Mouse (Mus musculus) forebrain, embryonic 11.5 days (tissue): ENCODE results near the gene Gm20388. TPM values are rescaled to one million over a fixed set of nuclear protein-coding genes. Genes with fewer than 3 reads are reported as not detected.

Experiments
- ATAC-seq: fragments of 200-750 bp; cut with Nextera tagmentation; replicated peaks from 2 replicates; pipeline ENCODE4 v1.8.0; 2017; ENCODE audit warnings: moderate TSS enrichment; ENCODE audit not compliant: low FRiP score
- DNase-seq: peaks from one replicate; pipeline ENCODE4 v3.0.0-alpha.2; 2017; ENCODE audit warnings: low spot score
- H3K27ac ChIP-seq: fragments of 300-500 bp; sonication (generic); 2 replicates; pipeline ENCODE4 v1.5.1; 2014; ENCODE audit warnings: low read depth, low read length
- H3K27me3 ChIP-seq: fragments of 300-500 bp; sonication (generic); 2 replicates; pipeline ENCODE4 v1.6.1; 2014; ENCODE audit warnings: mild to moderate bottlenecking, low read length, mixed read lengths; ENCODE audit not compliant: control insufficient read depth, insufficient read depth
- H3K36me3 ChIP-seq: fragments of 300-500 bp; sonication (generic); 2 replicates; pipeline ENCODE4 v1.6.1; 2014; ENCODE audit warnings: mild to moderate bottlenecking, low read length, moderate library complexity, mixed read lengths; ENCODE audit not compliant: control insufficient read depth, insufficient read depth
- H3K4me1 ChIP-seq: fragments of 300-500 bp; sonication (generic); replicated peaks from 2 replicates; pipeline ENCODE4 v1.6.1; 2014; ENCODE audit warnings: low read length, mixed read lengths; ENCODE audit not compliant: control insufficient read depth, insufficient read depth
- H3K4me2 ChIP-seq: fragments of 300-500 bp; sonication (generic); 2 replicates; pipeline ENCODE4 v1.6.1; 2014; ENCODE audit warnings: low read depth, mild to moderate bottlenecking, low read length, moderate library complexity, mixed read lengths; ENCODE audit not compliant: severe bottlenecking
- H3K4me3 ChIP-seq: fragments of 300-500 bp; sonication (generic); 2 replicates; pipeline ENCODE4 v1.5.1; 2014; ENCODE audit warnings: low read depth, low read length
- H3K9ac ChIP-seq: fragments of 300-500 bp; sonication (generic); 2 replicates; pipeline ENCODE4 v1.6.1; 2014; ENCODE audit warnings: low read length
- H3K9me3 ChIP-seq: fragments of 300-500 bp; sonication (generic); 2 replicates; pipeline ENCODE4 v1.6.1; 2016; ENCODE audit warnings: low read length, mixed read lengths; ENCODE audit not compliant: control insufficient read depth
- WGBS: fragments of 180-500 bp; shearing (Covaris S2); extraction: QIAGEN DNeasy Blood & Tissue Kit; methylation state at CpG from one replicate; pipeline ENCODE4 v1.1.7; 2014; 5-methylcytosine and 5-hydroxymethylcytosine counted together
- polyA plus RNA-seq: library from polyadenylated mRNA; unstranded; fragments of >200 nt; fragmentation: Nextera tagmentation; extraction: Ambion mirVana; gene quantifications from 2 replicates; pipeline ENCODE4 v1.2.1, GENCODE M21; 2014

Gm20388 gene
- polyA plus RNA-seq, 1 experiment from 2014 or later: not detected

DNA sequence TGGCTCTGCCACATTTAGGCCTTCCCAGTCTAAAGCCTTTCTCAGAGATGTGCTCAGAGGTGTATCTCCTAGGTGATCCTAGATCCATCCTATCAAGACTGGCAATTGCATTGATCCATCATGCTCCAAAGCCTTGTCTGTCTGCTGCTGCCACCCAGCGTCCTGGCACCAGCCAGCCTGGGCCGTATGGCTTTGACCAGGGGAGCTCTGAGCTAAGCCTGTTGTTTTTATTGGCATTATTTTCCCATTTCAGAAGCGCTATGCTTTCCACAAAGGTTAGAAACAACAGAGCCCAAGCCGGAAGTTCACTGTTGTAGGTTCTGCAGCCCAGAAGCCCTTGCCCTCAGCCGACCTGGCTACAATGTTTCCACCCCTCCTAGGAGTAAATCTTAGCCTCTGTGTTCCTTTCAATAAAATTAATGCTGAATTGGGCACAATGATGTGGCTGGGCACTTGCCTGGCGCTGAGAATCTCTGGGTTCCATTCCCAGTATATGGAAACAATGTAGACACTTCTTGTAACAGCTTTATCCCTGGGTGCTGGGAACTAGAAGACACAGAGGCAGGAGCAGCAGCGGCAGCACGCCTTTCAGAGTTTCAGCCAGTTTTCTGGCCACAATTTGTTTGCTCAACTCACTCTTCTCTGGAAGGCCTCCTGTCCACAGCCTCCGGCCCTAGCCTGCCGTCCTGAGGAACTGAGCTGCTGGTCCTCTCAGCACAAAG is 2307.0 kb downstream of the Gm20388 start:
- Histone ChIP-seq H3K9ac (no peak overlapping the region), H3K4me1 (no peaks in the 10 kb centered on the region), H3K9me3 (no peaks in the 10 kb centered on the region), H3K36me3 (no peaks in the 10 kb centered on the region), H3K4me3 (no peak overlapping the region), H3K27ac (no peak overlapping the region), H3K4me2 (no peak overlapping the region), H3K27me3 (no peaks in the 10 kb centered on the region)
- 88% methylated on average over 10 of the region's 10 CpGs for WGBS
- DNase-seq: no peak
- no peak for ATAC-seq

DNA sequence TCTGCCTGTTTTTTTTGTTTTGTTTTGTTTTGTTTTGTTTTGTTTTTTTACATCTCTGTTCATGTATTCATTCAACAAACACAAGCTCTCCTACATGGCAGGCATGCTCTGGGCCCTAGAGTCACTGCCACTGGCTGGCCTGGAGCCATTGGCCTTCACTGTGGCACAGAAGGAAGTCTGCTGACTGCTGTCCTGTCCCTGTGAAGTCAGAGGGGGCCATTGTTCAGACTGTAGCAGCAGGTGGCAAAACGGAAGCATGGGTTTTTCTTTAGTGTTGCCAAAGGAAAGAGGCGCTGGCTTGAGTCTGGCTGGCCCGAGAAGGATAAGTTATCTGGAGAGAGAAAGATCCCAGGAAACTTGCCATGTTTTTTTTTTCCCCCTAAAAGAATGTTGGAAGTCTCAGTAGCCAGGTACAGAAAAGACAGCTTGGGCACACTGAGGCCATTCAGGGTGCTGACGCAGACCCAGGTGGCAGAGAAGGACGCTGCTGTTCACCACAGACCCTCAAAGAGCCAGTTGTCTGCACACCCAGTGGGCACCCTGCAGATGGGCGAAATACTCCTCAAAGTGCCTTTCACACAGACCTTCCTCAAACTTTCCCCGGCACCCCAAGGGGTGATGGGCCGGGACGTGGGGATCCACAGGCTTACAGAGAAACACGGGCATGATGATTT is 2313.5 kb downstream of the Gm20388 start:
- Histone ChIP-seq H3K9me3 (no peaks in the 10 kb centered on the region), H3K4me2 (no peak overlapping the region), H3K9ac (no peak overlapping the region), H3K27me3 (peaks cover 7% of the 10 kb centered on the region), H3K27ac (no peak overlapping the region), H3K36me3 (no peaks in the 10 kb centered on the region), H3K4me1 (no peaks in the 10 kb centered on the region), H3K4me3 (no peak overlapping the region)
- DNase-seq (no peak), ATAC-seq (no peak)
- 66% methylated on average over 10 of the region's 10 CpGs for WGBS

DNA sequence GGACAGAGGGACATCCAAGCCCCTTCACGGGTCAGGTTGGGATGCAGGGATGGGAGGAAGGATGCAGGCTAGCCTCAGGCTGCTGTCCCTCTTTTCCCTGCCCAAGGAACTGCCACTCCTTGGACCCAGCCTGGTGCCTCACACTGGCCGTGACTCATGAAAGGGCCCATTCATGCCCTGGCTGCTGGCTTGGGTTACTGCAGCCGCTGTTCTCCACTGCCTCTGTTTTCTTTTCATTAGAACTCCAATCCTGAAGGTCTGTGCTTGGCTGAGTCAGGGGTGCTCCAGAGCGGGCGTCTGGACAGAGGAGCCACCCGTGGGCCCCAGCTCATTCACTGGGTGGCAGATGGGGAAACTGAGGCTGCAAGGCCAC is 2314.0 kb downstream of the Gm20388 start:
- no peak for DNase-seq
- ATAC-seq: no peak
- no peak overlapping the region for H3K27ac ChIP-seq

DNA sequence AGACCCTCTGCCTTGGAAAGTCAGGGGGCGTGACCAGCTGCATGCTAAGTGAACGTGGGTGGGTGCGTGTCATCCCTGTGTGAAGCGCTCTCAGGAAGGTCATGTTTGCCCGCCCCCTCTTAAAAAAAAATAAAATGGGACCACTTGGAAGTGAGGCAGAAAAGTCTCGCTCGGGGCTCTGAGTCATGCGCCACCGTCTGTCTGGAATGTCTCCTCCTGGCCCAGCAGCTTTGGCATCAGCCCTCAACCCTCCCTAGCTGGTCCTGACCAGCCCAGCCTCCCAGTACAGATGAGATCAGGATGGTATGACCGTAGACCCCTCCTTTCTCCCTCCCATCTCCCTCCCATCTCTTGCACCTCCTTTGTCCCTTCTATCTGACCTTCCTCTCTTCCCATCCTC is 2314.8 kb downstream of the Gm20388 start:
- 68% methylated on average over 10 of the region's 10 CpGs for WGBS
- DNase-seq (no peak), ATAC-seq (no peak)
- no peak overlapping the region for H3K9ac ChIP-seq
- no peaks in the 10 kb centered on the region for H3K36me3 ChIP-seq
- no peak overlapping the region for H3K27ac ChIP-seq
- H3K9me3 ChIP-seq: no peaks in the 10 kb centered on the region
- H3K4me1 ChIP-seq: 0 out of 2 replicates have a peak, but pooled peaks cover 2% of the 10 kb centered on the region
- peaks cover 19% of the 10 kb centered on the region for H3K27me3 ChIP-seq
- no peak overlapping the region for H3K4me3 ChIP-seq
- H3K4me2 ChIP-seq: no peak overlapping the region

More for the DNA sequence above, 2314.0 kb downstream of the Gm20388 start:
- Histone ChIP-seq H3K36me3 (no peaks in the 10 kb centered on the region), H3K9me3 (no peaks in the 10 kb centered on the region), H3K4me3 (no peak overlapping the region), H3K4me2 (no peak overlapping the region), H3K9ac (no peak overlapping the region), H3K4me1 (0 out of 2 replicates have a peak, but pooled peaks cover under 1% of the 10 kb centered on the region), H3K27me3 (peaks cover 12% of the 10 kb centered on the region)
- WGBS: 55% methylated on average over 6 of the region's 6 CpGs

DNA sequence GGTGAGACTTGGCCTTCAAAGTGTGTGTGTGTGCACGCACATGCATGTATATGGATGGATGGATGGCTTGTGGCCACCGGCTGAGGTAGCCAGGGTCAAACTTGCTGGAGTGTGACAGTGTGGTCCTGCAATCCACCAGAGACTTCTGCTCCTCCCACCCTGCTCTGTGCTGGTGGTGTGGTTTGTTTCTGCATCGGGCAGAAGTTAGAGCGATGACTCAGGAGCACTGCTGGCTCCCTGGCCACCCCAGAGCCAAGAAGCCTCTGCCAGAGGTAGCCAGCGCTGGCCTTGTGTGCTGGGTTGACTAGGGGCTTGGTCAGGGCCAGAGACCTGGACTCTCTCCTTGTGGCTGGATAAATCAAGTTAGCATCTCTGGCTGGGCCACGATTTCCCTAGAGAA is 2316.7 kb downstream of the Gm20388 start:
- H3K36me3 ChIP-seq: no peaks in the 10 kb centered on the region
- H3K27ac ChIP-seq: no peak overlapping the region
- 0 out of 2 replicates have a peak, but pooled peaks cover 3% of the 10 kb centered on the region for H3K4me1 ChIP-seq
- no peak overlapping the region for H3K9ac ChIP-seq
- H3K4me3 ChIP-seq: no peak overlapping the region
- ATAC-seq (no peak), DNase-seq (no peak)
- no peaks in the 10 kb centered on the region for H3K9me3 ChIP-seq
- 88% methylated on average over 6 of the region's 6 CpGs for WGBS
- peaks cover 28% of the 10 kb centered on the region for H3K27me3 ChIP-seq
- H3K4me2 ChIP-seq: no peak overlapping the region

DNA sequence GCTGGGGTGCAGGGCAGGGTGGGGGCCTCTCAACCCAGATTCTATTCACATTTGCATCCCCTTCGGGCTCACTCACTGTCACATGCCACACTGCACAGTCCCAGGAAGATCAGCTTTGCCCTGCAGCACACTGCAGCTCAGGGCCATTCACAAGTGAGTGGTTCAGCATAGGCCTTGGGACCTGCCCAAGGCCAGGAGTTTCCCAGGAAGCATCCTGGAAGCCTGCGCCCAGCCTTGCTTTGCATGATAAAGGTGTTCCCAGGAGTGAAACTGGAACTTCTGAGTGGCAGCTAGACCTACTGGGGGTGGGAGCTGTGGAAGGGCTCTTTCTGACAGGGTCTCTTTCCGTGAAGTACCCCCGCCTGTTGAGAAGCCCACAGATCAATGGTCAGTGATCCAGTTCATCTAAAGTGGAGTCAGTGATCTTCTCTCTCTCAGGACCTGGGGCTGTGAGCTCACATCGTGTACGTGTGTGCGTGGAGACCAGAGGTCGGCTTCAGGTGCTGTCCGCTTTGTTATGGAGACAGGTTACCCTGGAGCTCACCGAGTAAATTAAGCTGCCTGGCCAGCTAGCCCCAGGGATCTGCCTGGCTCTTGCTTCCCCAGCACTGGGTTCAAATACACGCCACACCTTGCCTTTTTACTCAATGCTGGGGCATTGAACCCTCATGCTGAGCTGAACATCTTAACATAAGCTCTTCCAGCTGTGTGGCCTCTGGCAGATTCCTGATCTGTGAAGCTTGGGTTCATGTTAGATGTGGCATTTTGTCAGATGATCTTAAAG is 2318.3 kb downstream of the Gm20388 start:
- H3K4me3 ChIP-seq: no peak overlapping the region
- H3K27me3 ChIP-seq: peaks cover 28% of the 10 kb centered on the region
- 36% methylated on average over 11 of the region's 11 CpGs for WGBS
- H3K9me3 ChIP-seq: no peaks in the 10 kb centered on the region
- DNase-seq: no peak
- H3K4me2 ChIP-seq: no peak overlapping the region
- H3K36me3 ChIP-seq: no peaks in the 10 kb centered on the region
- H3K4me1 ChIP-seq: 0 out of 2 replicates have a peak, but pooled peaks cover 3% of the 10 kb centered on the region
- H3K9ac ChIP-seq: no peak overlapping the region
- no peak for ATAC-seq
- H3K27ac ChIP-seq: no peak overlapping the region

DNA sequence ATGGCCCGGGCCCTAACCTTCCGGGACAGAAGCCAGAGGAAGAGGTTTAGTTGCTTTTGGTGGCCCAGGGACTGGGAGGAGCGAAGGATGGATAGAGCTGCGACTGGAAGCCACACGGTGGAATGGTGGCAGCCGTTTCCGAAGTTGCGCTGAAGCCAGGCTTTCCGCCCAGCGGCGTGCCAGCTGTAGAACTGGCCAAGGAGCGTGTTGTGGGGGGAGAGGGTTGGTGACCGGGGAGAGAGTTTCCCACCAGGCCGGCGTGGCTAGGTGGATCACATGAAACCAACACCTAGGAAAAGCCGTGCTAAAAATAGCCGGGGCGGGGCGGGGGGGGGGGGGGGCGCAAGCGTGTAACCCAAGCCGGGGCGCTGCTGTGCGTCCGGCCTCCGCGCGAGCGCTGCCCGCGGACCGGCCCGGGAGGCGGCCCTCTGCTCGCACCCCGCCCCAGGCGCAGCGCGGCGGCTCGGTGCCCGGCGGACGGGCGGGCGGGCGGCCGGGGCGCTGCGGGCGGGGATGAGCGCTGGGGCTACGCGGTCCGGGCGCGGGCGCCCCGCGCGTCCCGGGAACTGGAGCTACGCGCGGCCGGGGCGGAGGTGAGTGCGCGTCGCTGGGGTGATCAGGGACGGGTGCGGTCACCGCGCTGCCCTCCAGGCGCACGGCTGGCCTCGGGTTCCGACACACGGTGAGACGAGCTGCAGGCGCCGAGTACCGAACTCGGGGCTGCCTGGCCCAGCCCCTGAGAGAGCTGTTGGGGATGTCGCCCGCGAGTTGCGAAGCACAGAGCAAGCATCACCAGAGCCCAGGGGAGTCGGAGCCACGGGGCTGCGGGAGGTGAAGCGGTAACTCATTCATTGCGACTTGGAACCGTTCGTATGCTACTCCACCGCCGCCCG is 2319.4 kb downstream of the Gm20388 start:
- H3K9ac ChIP-seq: peak overlapping the region; percentile 45
- ATAC-seq (0 out of 2 replicates have a peak, but pooled peaks have one; percentile 22), DNase-seq (no peak)
- peaks cover 28% of the 10 kb centered on the region for H3K27me3 ChIP-seq
- no peaks in the 10 kb centered on the region for H3K36me3 ChIP-seq
- no peak overlapping the region for H3K27ac ChIP-seq
- WGBS: under 1% methylated on average over 85 of the region's 98 CpGs
- H3K4me2 ChIP-seq: peak overlapping the region; percentile 88
- peak overlapping the region; percentile 51 for H3K4me3 ChIP-seq
- H3K9me3 ChIP-seq: no peaks in the 10 kb centered on the region
- 0 out of 2 replicates have a peak, but pooled peaks cover 3% of the 10 kb centered on the region for H3K4me1 ChIP-seq
